ENCODE assay signal across 20 mouse cellular contexts in genomic region chr9:14024701-14025100, GRCm38 (mm10).
A peak's percentile ranks its signal among the peaks of the same experiment; 100 is the strongest.
DNase-seq lines count a peak whose midpoint lies in the region; ATAC-seq and TF ChIP-seq lines count a peak whose summit lies in the region.
"Had no signal": no experiment of that assay in that cellular context is flagged by ENCODE, and none has a peak within 500 bp of the region (broad histone marks: within the 10 kb centered on the region; RNA-seq: fewer than 3 reads in every experiment).

No protein-coding gene starts in this region.

- TF ChIP-seq EP300 in lung, postnatal 0 days (IDR thresholded peaks at IDR 0.05), result no peak

- H3K27ac ChIP-seq in forebrain, postnatal 0 days (ENCODE audit: low read depth, low read length), result no peak overlapping the region
- no peak overlapping the region for H3K27ac ChIP-seq in forebrain, embryonic 10.5 days
- H3K27ac ChIP-seq in liver, adult 2 months (replicated peaks; ENCODE audit: insufficient read depth, low read depth, low read length), result no peak overlapping the region
- H3K27ac ChIP-seq in liver, embryonic 11.5 days (ENCODE audit: low read depth, low read length), result no peak overlapping the region
- no peak overlapping the region for H3K27ac ChIP-seq in lung, postnatal 0 days (ENCODE audit: low read length)
- no peak overlapping the region for H3K27ac ChIP-seq in intestine, postnatal 0 days (ENCODE audit: low read depth, low read length)
- no peak overlapping the region for H3K27ac ChIP-seq in hindbrain, embryonic 10.5 days
- H3K27ac ChIP-seq: hindbrain, embryonic 14.5 days; left cerebral cortex, adult 2 months; limb, embryonic 12.5 days; liver, embryonic 15.5 days; neural tube, embryonic 12.5 days; stomach, embryonic 15.5 days had no signal

- peak; percentile 16; the same call in 1 of the 2 replicates for ATAC-seq in forebrain, postnatal 0 days
- no peak for ATAC-seq in liver, embryonic 11.5 days (replicated peaks; ENCODE audit: low FRiP score)
- peak; percentile 72 for ATAC-seq in lung, postnatal 0 days
- ATAC-seq in intestine, postnatal 0 days, result no peak
- ATAC-seq: intestine, embryonic 16.5 days had no signal

- no peak overlapping the region for H3K4me2 ChIP-seq in forebrain, postnatal 0 days (ENCODE audit: low read depth)
- H3K4me2 ChIP-seq in liver, embryonic 11.5 days, result no peak overlapping the region
- no peak overlapping the region for H3K4me2 ChIP-seq in lung, postnatal 0 days (replicated peaks; ENCODE audit: low read depth, low read length)
- no peak overlapping the region for H3K4me2 ChIP-seq in intestine, postnatal 0 days (replicated peaks; ENCODE audit: low read depth)
- H3K4me2 ChIP-seq: hindbrain, embryonic 14.5 days; limb, embryonic 12.5 days; liver, embryonic 15.5 days; neural tube, embryonic 12.5 days; stomach, embryonic 15.5 days had no signal

- TF ChIP-seq CTCF in forebrain, postnatal 0 days (IDR thresholded peaks at IDR 0.05; ENCODE audit: low read depth), result no peak
- no peak for TF ChIP-seq CTCF in liver, adult 2 months (IDR thresholded peaks at IDR 0.05; ENCODE audit: low read depth, low read length)
- no peak for TF ChIP-seq CTCF in brain, embryonic 14.5 days (IDR thresholded peaks at IDR 0.05; ENCODE audit: borderline replicate concordance, extremely low read depth, insufficient read depth, insufficient read length)
- TF ChIP-seq CTCF in lung, postnatal 0 days (IDR thresholded peaks at IDR 0.05), result no peak
- no peak for TF ChIP-seq CTCF in intestine, postnatal 0 days (IDR thresholded peaks at IDR 0.05; ENCODE audit: low read depth)

- H3K9ac ChIP-seq in forebrain, postnatal 0 days, result no peak overlapping the region
- H3K9ac ChIP-seq in liver, adult 2 months (ENCODE audit: low read depth, low read length), result no peak overlapping the region
- no peak overlapping the region for H3K9ac ChIP-seq in liver, embryonic 11.5 days (ENCODE audit: low read depth, low read length)
- no peak overlapping the region for H3K9ac ChIP-seq in lung, postnatal 0 days (replicated peaks; ENCODE audit: low read depth)
- H3K9ac ChIP-seq in intestine, postnatal 0 days (ENCODE audit: low read depth, low read length), result no peak overlapping the region
- H3K9ac ChIP-seq: hindbrain, embryonic 14.5 days; limb, embryonic 12.5 days; liver, embryonic 15.5 days; neural tube, embryonic 12.5 days; stomach, embryonic 15.5 days had no signal

- H3K4me3 ChIP-seq in forebrain, postnatal 0 days (ENCODE audit: low read depth, low read length), result no peak overlapping the region
- no peak overlapping the region for H3K4me3 ChIP-seq in forebrain, embryonic 10.5 days
- no peak overlapping the region for H3K4me3 ChIP-seq in liver, adult 2 months (ENCODE audit: insufficient read depth, low read depth, low read length)
- no peak overlapping the region for H3K4me3 ChIP-seq in liver, embryonic 11.5 days (ENCODE audit: low read depth, low read length)
- no peak overlapping the region for H3K4me3 ChIP-seq in lung, postnatal 0 days (ENCODE audit: low read depth, low read length)
- no peak overlapping the region for H3K4me3 ChIP-seq in intestine, postnatal 0 days (ENCODE audit: low read depth, low read length)
- H3K4me3 ChIP-seq in hindbrain, embryonic 10.5 days, result no peak overlapping the region
- H3K4me3 ChIP-seq: erythroblast, embryonic 14.5 days; left cerebral cortex, adult 2 months; limb, embryonic 12.5 days; liver, embryonic 15.5 days; neural tube, embryonic 12.5 days; stomach, embryonic 15.5 days had no signal

- no peak for DNase-seq in forebrain, postnatal 0 days
- DNase-seq in forebrain, embryonic 10.5 days (ENCODE audit: extremely low spot score, low spot score), result no peak
- DNase-seq in liver, adult 2 months (ENCODE audit: extremely low read depth, low read depth, low spot score), result peak; percentile 12
- DNase-seq in liver, embryonic 11.5 days (ENCODE audit: low spot score), result no peak
- DNase-seq in brain, embryonic 14.5 days (ENCODE audit: low read depth), result peak; percentile 70
- DNase-seq in lung, postnatal 0 days (ENCODE audit: low spot score), result peak; percentile 73
- no peak for DNase-seq in hindbrain, embryonic 10.5 days (ENCODE audit: low spot score)
- DNase-seq: adrenal gland, postnatal 14 days; cerebellum, adult 2 months; kidney, postnatal 14 days; spleen, adult 18-20 months had no signal

- no peaks in the 10 kb centered on the region for H3K9me3 ChIP-seq in forebrain, postnatal 0 days (ENCODE audit: low read length)
- H3K9me3 ChIP-seq in forebrain, embryonic 10.5 days, result no peaks in the 10 kb centered on the region
- no peaks in the 10 kb centered on the region for H3K9me3 ChIP-seq in liver, embryonic 11.5 days (ENCODE audit: control insufficient read depth, low read length)
- no peaks in the 10 kb centered on the region for H3K9me3 ChIP-seq in lung, postnatal 0 days (ENCODE audit: low read length)
- H3K9me3 ChIP-seq in intestine, postnatal 0 days (ENCODE audit: control insufficient read depth), result no peaks in the 10 kb centered on the region
- H3K9me3 ChIP-seq in hindbrain, embryonic 10.5 days, result no peaks in the 10 kb centered on the region
- H3K9me3 ChIP-seq: limb, embryonic 12.5 days; liver, embryonic 15.5 days; neural tube, embryonic 12.5 days; stomach, embryonic 15.5 days had no signal

- TF ChIP-seq POLR2A in liver, adult 2 months (IDR thresholded peaks at IDR 0.05; ENCODE audit: extremely low read depth, insufficient read depth, low read length), result no peak
- no peak for TF ChIP-seq POLR2A in brain, embryonic 14.5 days (IDR thresholded peaks at IDR 0.05; ENCODE audit: borderline replicate concordance, extremely low read depth, insufficient read depth, insufficient read length, poor library complexity, severe bottlenecking)

- no peaks in the 10 kb centered on the region for H3K79me2 ChIP-seq in liver, adult 2 months (ENCODE audit: control insufficient read depth, insufficient read depth, low read length)

- H3K4me1 ChIP-seq in forebrain, postnatal 0 days (ENCODE audit: insufficient read depth), result no peaks in the 10 kb centered on the region
- H3K4me1 ChIP-seq in forebrain, embryonic 10.5 days, result no peaks in the 10 kb centered on the region
- H3K4me1 ChIP-seq in liver, adult 2 months (ENCODE audit: control insufficient read depth, insufficient read depth, low read length), result no peaks in the 10 kb centered on the region
- H3K4me1 ChIP-seq in liver, embryonic 11.5 days (replicated peaks; ENCODE audit: control insufficient read depth, insufficient read depth, low read length), result no peaks in the 10 kb centered on the region
- peaks cover 6% of the 10 kb centered on the region; the same call in 1 of the 2 replicates for H3K4me1 ChIP-seq in lung, postnatal 0 days (ENCODE audit: insufficient read depth, low read depth, low read length)
- H3K4me1 ChIP-seq in intestine, postnatal 0 days (replicated peaks; ENCODE audit: control insufficient read depth, insufficient read depth, low read length), result no peaks in the 10 kb centered on the region
- H3K4me1 ChIP-seq in hindbrain, embryonic 10.5 days (replicated peaks), result no peaks in the 10 kb centered on the region
- H3K4me1 ChIP-seq: limb, embryonic 12.5 days; liver, embryonic 15.5 days; neural tube, embryonic 12.5 days; stomach, embryonic 15.5 days had no signal

- H3K36me3 ChIP-seq in forebrain, postnatal 0 days (ENCODE audit: insufficient read depth), result no peaks in the 10 kb centered on the region
- no peaks in the 10 kb centered on the region for H3K36me3 ChIP-seq in forebrain, embryonic 10.5 days (replicated peaks)
- no peaks in the 10 kb centered on the region for H3K36me3 ChIP-seq in liver, adult 2 months (ENCODE audit: control insufficient read depth, insufficient read depth, low read length)
- no peaks in the 10 kb centered on the region for H3K36me3 ChIP-seq in liver, embryonic 11.5 days (ENCODE audit: control insufficient read depth, insufficient read depth, low read length)
- H3K36me3 ChIP-seq in lung, postnatal 0 days (ENCODE audit: insufficient read depth, low read length), result no peaks in the 10 kb centered on the region
- no peaks in the 10 kb centered on the region for H3K36me3 ChIP-seq in intestine, postnatal 0 days (ENCODE audit: control insufficient read depth, insufficient read depth)
- H3K36me3 ChIP-seq in hindbrain, embryonic 10.5 days, result no peaks in the 10 kb centered on the region
- H3K36me3 ChIP-seq: limb, embryonic 12.5 days; liver, embryonic 15.5 days; neural tube, embryonic 12.5 days; stomach, embryonic 15.5 days had no signal

- no peaks in the 10 kb centered on the region for H3K27me3 ChIP-seq in forebrain, postnatal 0 days (ENCODE audit: insufficient read depth, low read length)
- H3K27me3 ChIP-seq in forebrain, embryonic 10.5 days (ENCODE audit: poor library complexity, severe bottlenecking), result no peaks in the 10 kb centered on the region
- H3K27me3 ChIP-seq in liver, adult 2 months (ENCODE audit: control insufficient read depth, insufficient read depth, low read length), result no peaks in the 10 kb centered on the region
- H3K27me3 ChIP-seq in liver, embryonic 11.5 days (replicated peaks; ENCODE audit: control insufficient read depth, insufficient read depth, low read length), result no peaks in the 10 kb centered on the region
- no peaks in the 10 kb centered on the region for H3K27me3 ChIP-seq in lung, postnatal 0 days (replicated peaks; ENCODE audit: insufficient read depth, low read length)
- H3K27me3 ChIP-seq in intestine, postnatal 0 days (replicated peaks; ENCODE audit: control insufficient read depth, insufficient read depth, low read length), result no peaks in the 10 kb centered on the region
- H3K27me3 ChIP-seq in hindbrain, embryonic 10.5 days (ENCODE audit: insufficient read depth, poor library complexity, severe bottlenecking), result no peaks in the 10 kb centered on the region
- H3K27me3 ChIP-seq: limb, embryonic 12.5 days; liver, embryonic 15.5 days; neural tube, embryonic 12.5 days; stomach, embryonic 15.5 days had no signal

- WGBS in forebrain, postnatal 0 days, result 39% methylated on average over 3 of the region's 3 CpGs
- 82% methylated on average over 3 of the region's 3 CpGs for WGBS in forebrain, embryonic 10.5 days
- 55% methylated on average over 3 of the region's 3 CpGs for WGBS in liver, adult 2 months
- 63% methylated on average over 3 of the region's 3 CpGs for WGBS in liver, embryonic 11.5 days
- 28% methylated on average over 3 of the region's 3 CpGs for WGBS in lung, postnatal 0 days
- WGBS in intestine, postnatal 0 days, result 48% methylated on average over 3 of the region's 3 CpGs
- WGBS in hindbrain, embryonic 10.5 days, result 75% methylated on average over 3 of the region's 3 CpGs

Comparison
In these comparisons a context has a peak if more than half of its experiments do, and no peak if none do; other contexts are left out.
1. DNase-seq: peak in liver, adult 2 months (single experiment), brain, embryonic 14.5 days (single experiment) and lung, postnatal 0 days (single experiment); none in forebrain, postnatal 0 days (single experiment), forebrain, embryonic 10.5 days (single experiment), liver, embryonic 11.5 days (single experiment) and hindbrain, embryonic 10.5 days (single experiment).
2. ATAC-seq: peak in forebrain, postnatal 0 days (single experiment) and lung, postnatal 0 days (single experiment); none in liver, embryonic 11.5 days (single experiment) and intestine, postnatal 0 days (single experiment).